Mouse (Mus musculus): ENCODE measurements around the gene Itga1. TPM values are rescaled to one million over a fixed set of nuclear protein-coding genes. Genes with fewer than 3 reads are reported as not detected.

Gene Itga1
- polyA plus RNA-seq, 1 experiment from 2014 or later: 32.2 TPM

DNA sequence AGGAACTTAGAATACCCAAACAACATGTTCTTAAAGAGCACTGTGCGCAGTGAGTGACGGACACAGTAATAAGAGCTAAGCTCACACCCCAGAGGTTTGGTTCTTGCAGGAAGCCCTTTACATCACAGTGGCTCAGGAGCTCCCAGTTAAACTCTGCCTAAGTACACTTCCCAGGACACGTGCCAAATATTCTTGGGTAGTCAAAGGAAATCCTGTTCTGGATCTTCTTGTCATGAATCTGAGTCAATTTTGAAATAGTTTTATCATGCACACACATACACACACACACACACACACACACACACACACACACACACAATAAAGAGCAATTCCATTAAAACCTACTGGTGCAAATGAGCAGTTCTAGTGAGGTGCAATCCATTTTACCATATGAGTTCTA lies 30.3 kb downstream of the Itga1 start:
- WGBS: 81% methylated on average over 3 of the region's 3 CpGs

DNA sequence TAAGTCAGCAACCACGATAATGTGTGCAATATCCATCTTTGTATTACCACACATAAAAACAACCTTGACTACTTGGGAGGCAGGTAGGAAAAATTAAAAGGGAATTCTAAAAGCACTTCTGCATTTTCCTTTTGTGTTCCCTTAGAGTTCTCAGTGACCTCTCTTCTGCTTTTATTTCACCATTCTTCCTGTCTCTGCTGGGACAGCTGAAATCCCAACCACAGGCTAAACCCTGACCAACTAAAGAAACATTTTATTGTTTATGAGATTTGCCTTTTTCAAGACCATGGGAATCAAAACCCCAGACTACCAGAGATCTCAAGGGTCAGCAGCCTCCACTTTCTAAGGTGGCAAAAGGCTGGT lies 33.8 kb downstream of the Itga1 start:
- H3K9ac ChIP-seq (replicated peaks; ENCODE audit: low read length): no peak overlapping the region
- no peaks in the 10 kb centered on the region for H3K27me3 ChIP-seq (ENCODE audit: insufficient read depth, low read length)
- H3K27ac ChIP-seq (ENCODE audit: low read length): peak overlapping the region; percentile 79
- no peaks in the 10 kb centered on the region for H3K36me3 ChIP-seq (ENCODE audit: insufficient read depth, low read length)
- 58% methylated on average over 1 of the region's 1 CpGs for WGBS
- H3K4me3 ChIP-seq (ENCODE audit: low read length): no peak overlapping the region
- H3K4me2 ChIP-seq (replicated peaks; ENCODE audit: low read depth, low read length): no peak overlapping the region
- H3K9me3 ChIP-seq (ENCODE audit: low read length): no peaks in the 10 kb centered on the region
- H3K4me1 ChIP-seq (ENCODE audit: insufficient read depth, low read length): peaks cover 26% of the 10 kb centered on the region
- ATAC-seq (ENCODE audit: low FRiP score, low TSS enrichment): peak; percentile 35; the same call in 1 of the 2 replicates

More for the DNA sequence above, 30.3 kb downstream of the Itga1 start:
- no peak for ATAC-seq (ENCODE audit: low FRiP score, low TSS enrichment)
- H3K27me3 ChIP-seq (ENCODE audit: insufficient read depth, low read length): no peaks in the 10 kb centered on the region
- H3K4me1 ChIP-seq (ENCODE audit: insufficient read depth, low read length): peaks cover 22% of the 10 kb centered on the region
- no peak overlapping the region for H3K4me2 ChIP-seq (replicated peaks; ENCODE audit: low read depth, low read length)
- H3K4me3 ChIP-seq (ENCODE audit: low read length): no peak overlapping the region
- H3K9ac ChIP-seq (replicated peaks; ENCODE audit: low read length): no peak overlapping the region
- no peaks in the 10 kb centered on the region for H3K36me3 ChIP-seq (ENCODE audit: insufficient read depth, low read length)
- H3K27ac ChIP-seq (ENCODE audit: low read length): no peak overlapping the region
- no peaks in the 10 kb centered on the region for H3K9me3 ChIP-seq (ENCODE audit: low read length)

DNA sequence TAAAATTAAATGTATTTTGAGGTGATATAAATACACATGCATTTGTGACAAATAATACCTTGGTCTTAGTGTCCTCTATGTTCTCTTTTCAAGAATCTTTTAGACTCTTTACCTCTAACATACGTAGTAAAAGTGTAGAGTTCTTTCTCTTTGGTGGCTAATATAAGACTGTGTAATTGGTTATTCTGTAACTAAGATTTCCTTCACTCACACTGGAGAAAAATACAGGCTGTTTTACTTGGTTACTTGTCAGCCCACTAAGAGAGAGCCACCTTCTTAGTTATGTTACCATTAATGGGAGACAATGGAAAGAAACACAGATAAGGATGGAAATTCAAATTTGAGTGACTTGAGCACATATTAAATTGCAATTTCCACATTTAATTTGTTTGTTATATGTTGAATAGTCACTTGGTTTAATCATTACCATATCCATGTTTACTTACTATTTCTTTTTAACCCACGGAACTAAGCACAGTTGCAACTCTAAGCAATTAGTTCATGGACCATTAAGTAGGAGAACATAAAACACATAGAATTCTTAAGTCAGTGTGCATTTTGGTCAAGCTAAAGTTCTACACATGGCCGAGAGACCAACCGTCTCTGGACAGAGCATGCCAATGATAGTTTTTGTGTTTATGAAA lies 34.3 kb downstream of the Itga1 start:
- Histone ChIP-seq H3K27ac (ENCODE audit: low read length) (peak overlapping the region; percentile 79), H3K36me3 (ENCODE audit: insufficient read depth, low read length) (no peaks in the 10 kb centered on the region), H3K4me3 (ENCODE audit: low read length) (no peak overlapping the region), H3K9ac (replicated peaks; ENCODE audit: low read length) (no peak overlapping the region), H3K4me2 (replicated peaks; ENCODE audit: low read depth, low read length) (no peak overlapping the region), H3K4me1 (ENCODE audit: insufficient read depth, low read length) (peaks cover 22% of the 10 kb centered on the region), H3K9me3 (ENCODE audit: low read length) (no peaks in the 10 kb centered on the region), H3K27me3 (ENCODE audit: insufficient read depth, low read length) (no peaks in the 10 kb centered on the region)
- peak; percentile 88 for ATAC-seq (ENCODE audit: low FRiP score, low TSS enrichment)
- 59% methylated on average over 4 of the region's 4 CpGs for WGBS

DNA sequence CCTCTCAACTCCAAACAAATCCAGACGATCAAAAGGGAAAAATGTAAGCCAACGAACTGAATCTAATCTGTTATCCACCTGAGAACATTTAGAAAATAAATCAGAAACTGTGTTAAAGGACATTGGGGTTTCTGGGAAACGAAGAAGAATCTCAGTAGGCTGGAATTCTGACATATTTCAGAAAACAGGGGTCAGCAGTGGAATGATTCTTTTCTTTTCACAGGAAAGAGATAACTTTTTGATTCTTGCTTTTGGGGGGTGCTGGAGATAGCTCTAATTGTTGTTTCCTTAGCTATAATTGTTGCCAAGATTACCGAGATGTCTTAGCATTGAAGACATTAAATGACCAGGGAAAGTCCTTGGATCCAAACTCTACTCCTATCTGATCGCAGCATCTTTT lies 44.2 kb downstream of the Itga1 start:
- Histone ChIP-seq H3K4me1 (ENCODE audit: insufficient read depth, low read length) (peaks cover 17% of the 10 kb centered on the region), H3K4me3 (ENCODE audit: low read length) (no peak overlapping the region), H3K27me3 (ENCODE audit: insufficient read depth, low read length) (no peaks in the 10 kb centered on the region), H3K36me3 (ENCODE audit: insufficient read depth, low read length) (no peaks in the 10 kb centered on the region), H3K27ac (ENCODE audit: low read length) (no peak overlapping the region), H3K9ac (replicated peaks; ENCODE audit: low read length) (no peak overlapping the region), H3K4me2 (replicated peaks; ENCODE audit: low read depth, low read length) (no peak overlapping the region), H3K9me3 (ENCODE audit: low read length) (no peaks in the 10 kb centered on the region)
- no peak for ATAC-seq (ENCODE audit: low FRiP score, low TSS enrichment)
- 78% methylated on average over 5 of the region's 5 CpGs for WGBS

DNA sequence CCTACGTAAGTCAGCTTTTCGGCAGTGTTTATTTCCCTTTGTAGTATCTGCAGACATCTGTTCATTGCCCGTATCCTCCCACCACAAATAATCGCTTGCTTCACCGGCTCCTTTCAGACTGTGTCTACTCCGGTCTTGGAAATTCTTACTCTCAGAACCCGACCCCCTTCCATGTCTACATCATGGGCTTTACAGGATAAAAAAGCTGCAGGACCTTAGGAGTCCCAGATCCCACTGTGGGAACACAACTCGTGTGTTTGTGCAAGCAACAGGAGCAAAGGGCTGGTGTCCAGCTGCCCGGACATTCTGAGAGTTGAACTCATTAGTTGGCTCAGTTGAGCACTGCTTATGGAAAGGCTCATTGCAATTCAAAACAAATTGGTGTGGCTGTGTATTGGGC lies 47.0 kb downstream of the Itga1 start:
- Histone ChIP-seq H3K27me3 (ENCODE audit: insufficient read depth, low read length) (no peaks in the 10 kb centered on the region), H3K27ac (ENCODE audit: low read length) (peak overlapping the region; percentile 14; the same call in 1 of the 2 replicates), H3K36me3 (ENCODE audit: insufficient read depth, low read length) (no peaks in the 10 kb centered on the region), H3K4me2 (replicated peaks; ENCODE audit: low read depth, low read length) (peak overlapping the region; percentile 43), H3K4me1 (ENCODE audit: insufficient read depth, low read length) (peaks cover 22% of the 10 kb centered on the region), H3K4me3 (ENCODE audit: low read length) (peak overlapping the region; percentile 4; the same call in 1 of the 2 replicates), H3K9me3 (ENCODE audit: low read length) (no peaks in the 10 kb centered on the region), H3K9ac (replicated peaks; ENCODE audit: low read length) (no peak overlapping the region; the same call in 1 of the 2 replicates)
- WGBS: 4% methylated on average over 9 of the region's 9 CpGs
- ATAC-seq (ENCODE audit: low FRiP score, low TSS enrichment): peak; percentile 83

DNA sequence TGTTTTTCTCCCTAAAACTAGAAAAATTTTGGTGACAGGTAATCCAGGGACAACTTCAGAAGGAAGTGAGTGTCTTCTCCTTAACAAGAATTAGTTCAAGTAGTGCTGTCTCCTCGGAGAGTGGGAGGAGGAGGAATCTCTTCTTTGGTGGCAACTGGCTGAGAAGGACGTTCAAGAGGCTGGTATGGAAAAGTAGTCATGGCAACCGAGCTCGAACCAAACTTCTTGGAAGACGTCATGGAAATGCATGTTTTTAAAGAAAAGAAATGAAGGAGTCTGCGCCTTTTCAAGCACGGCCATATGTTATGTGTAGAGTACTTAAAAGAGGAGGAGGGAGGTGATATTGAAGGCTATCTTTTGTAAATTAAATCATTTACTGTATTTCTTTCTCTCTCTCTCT lies 49.2 kb downstream of the Itga1 start:
- no peaks in the 10 kb centered on the region for H3K9me3 ChIP-seq (ENCODE audit: low read length)
- H3K4me2 ChIP-seq (replicated peaks; ENCODE audit: low read depth, low read length): peak overlapping the region; percentile 34
- H3K36me3 ChIP-seq (ENCODE audit: insufficient read depth, low read length): no peaks in the 10 kb centered on the region
- ATAC-seq (ENCODE audit: low FRiP score, low TSS enrichment): no peak
- H3K4me3 ChIP-seq (ENCODE audit: low read length): no peak overlapping the region
- no peak overlapping the region for H3K9ac ChIP-seq (replicated peaks; ENCODE audit: low read length)
- no peak overlapping the region for H3K27ac ChIP-seq (ENCODE audit: low read length)
- H3K27me3 ChIP-seq (ENCODE audit: insufficient read depth, low read length): no peaks in the 10 kb centered on the region
- WGBS: 80% methylated on average over 7 of the region's 7 CpGs
- peaks cover 22% of the 10 kb centered on the region for H3K4me1 ChIP-seq (ENCODE audit: insufficient read depth, low read length)

DNA sequence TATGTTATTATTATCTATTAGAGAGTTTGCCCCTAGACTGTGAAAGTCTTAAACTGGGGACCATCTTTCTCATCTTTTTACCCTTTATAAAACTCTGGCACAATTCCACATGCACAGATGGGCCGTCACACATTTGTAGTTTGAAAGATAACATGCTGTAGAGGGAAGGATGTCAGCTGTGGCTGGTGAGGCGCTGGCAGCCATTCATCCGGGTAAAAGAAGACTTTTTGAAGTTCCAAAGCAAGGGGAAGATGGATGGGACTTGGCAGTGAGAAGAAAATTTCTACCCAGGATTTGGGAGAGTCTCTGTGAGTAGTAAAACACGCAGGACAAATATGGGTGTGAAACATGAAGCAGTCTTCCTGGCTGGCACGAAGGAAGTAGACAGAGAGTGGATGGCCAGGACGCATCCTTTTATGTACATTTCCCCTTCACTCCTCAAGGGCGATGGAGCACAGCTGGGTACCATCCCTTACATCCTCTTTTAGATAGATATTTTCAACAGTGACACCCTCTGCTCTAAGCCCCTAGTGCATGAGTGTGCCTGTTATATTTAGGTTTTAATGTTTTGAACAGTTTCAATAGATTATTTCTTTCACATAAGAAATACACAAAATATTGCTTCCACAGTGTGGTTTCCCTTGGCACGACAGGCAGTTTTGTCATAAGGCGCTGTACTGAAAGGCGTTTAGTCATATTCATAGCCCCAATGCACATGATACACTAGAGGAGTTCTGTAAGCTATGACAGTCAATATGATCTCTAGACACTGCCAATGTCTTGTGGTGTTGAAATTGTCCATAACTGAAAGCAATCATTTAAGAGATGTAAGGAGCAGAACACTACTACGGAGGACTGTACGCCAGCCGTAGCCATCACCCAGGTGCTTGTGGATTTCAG lies 50.9 kb downstream of the Itga1 start:
- ATAC-seq (ENCODE audit: low FRiP score, low TSS enrichment): 0 out of 2 replicates have a peak, but pooled peaks have one; percentile 49
- no peak overlapping the region for H3K4me3 ChIP-seq (ENCODE audit: low read length)
- H3K9ac ChIP-seq (replicated peaks; ENCODE audit: low read length): no peak overlapping the region
- no peak overlapping the region for H3K27ac ChIP-seq (ENCODE audit: low read length)
- H3K4me2 ChIP-seq (replicated peaks; ENCODE audit: low read depth, low read length): no peak overlapping the region
- 64% methylated on average over 13 of the region's 13 CpGs for WGBS
- no peaks in the 10 kb centered on the region for H3K36me3 ChIP-seq (ENCODE audit: insufficient read depth, low read length)
- H3K4me1 ChIP-seq (ENCODE audit: insufficient read depth, low read length): peaks cover 22% of the 10 kb centered on the region
- H3K27me3 ChIP-seq (ENCODE audit: insufficient read depth, low read length): no peaks in the 10 kb centered on the region
- H3K9me3 ChIP-seq (ENCODE audit: low read length): no peaks in the 10 kb centered on the region

DNA sequence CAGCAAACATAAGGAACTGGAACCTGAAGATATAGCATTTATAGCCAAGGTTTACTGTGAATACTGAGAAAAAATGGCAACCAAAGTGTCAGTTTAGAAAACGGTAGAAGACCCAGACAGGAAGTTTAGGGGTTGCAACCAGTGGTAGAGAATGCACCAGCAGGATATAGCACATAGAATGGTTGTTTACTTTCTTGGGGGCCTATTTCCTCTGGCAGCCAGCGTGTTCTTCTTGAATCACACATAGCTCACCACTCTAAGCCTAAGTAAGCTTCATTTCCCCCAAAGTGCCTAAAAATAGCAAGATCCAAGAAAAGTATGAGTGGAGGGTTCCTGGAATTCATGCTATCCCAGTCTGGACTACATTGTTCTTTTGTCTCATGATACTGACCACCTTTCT lies 59.1 kb downstream of the Itga1 start:
- no peak overlapping the region for H3K4me3 ChIP-seq (ENCODE audit: low read length)
- WGBS: 46% methylated on average over 2 of the region's 2 CpGs
- ATAC-seq (ENCODE audit: low FRiP score, low TSS enrichment): no peak
- H3K4me2 ChIP-seq (replicated peaks; ENCODE audit: low read depth, low read length): no peak overlapping the region
- H3K27me3 ChIP-seq (ENCODE audit: insufficient read depth, low read length): no peaks in the 10 kb centered on the region
- H3K4me1 ChIP-seq (ENCODE audit: insufficient read depth, low read length): 0 out of 2 replicates have a peak, but pooled peaks cover 2% of the 10 kb centered on the region
- no peaks in the 10 kb centered on the region for H3K9me3 ChIP-seq (ENCODE audit: low read length)
- H3K27ac ChIP-seq (ENCODE audit: low read length): no peak overlapping the region
- H3K36me3 ChIP-seq (ENCODE audit: insufficient read depth, low read length): no peaks in the 10 kb centered on the region
- no peak overlapping the region for H3K9ac ChIP-seq (replicated peaks; ENCODE audit: low read length)

DNA sequence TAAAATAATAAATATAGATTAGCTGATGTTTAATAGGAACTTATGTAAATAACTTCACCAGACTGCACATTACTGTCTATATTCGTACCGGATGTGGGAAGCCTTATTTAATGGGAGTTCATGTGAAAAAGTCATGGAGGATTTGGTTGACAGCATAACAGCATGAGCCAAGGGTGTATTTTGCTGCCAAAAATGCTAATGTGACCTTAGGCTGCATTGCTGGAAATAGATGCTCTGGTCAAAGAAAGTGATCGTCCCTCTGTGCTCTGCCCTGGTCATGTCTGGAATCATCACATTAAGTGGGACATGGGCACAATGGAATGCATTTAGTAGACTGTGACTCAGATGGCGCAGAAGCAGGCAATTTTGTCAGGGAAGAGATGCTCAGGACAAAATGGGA lies 64.5 kb downstream of the Itga1 start:
- WGBS: 74% methylated on average over 4 of the region's 4 CpGs
- Histone ChIP-seq H3K27me3 (ENCODE audit: insufficient read depth, low read length) (no peaks in the 10 kb centered on the region), H3K9ac (replicated peaks; ENCODE audit: low read length) (no peak overlapping the region), H3K4me2 (replicated peaks; ENCODE audit: low read depth, low read length) (no peak overlapping the region), H3K4me3 (ENCODE audit: low read length) (no peak overlapping the region), H3K4me1 (ENCODE audit: insufficient read depth, low read length) (peaks cover 11% of the 10 kb centered on the region), H3K9me3 (ENCODE audit: low read length) (no peaks in the 10 kb centered on the region), H3K36me3 (ENCODE audit: insufficient read depth, low read length) (no peaks in the 10 kb centered on the region), H3K27ac (ENCODE audit: low read length) (peak overlapping the region; percentile 29; the same call in 1 of the 2 replicates)
- no peak for ATAC-seq (ENCODE audit: low FRiP score, low TSS enrichment)

DNA sequence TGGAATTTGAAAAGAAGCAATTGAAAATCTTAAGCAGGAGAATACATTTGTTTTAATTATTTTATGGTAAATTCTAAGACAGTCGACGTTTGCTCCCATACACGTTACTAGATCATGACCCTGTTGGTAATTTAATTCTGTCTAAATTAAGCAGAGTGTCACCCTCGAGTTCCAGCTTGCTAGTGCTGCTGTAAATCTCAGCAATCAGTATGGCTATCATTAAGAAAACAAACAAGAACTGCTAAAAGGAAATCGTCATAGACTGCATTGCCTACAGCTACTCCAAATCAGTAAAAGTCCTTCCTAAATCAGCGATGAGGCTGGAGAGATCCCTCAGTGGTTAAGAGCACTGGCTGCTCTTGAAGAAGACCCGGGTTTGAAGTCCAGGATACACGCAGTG lies 66.4 kb downstream of the Itga1 start:
- 34% methylated on average over 8 of the region's 8 CpGs for WGBS
- H3K4me3 ChIP-seq (ENCODE audit: low read length): no peak overlapping the region
- H3K27me3 ChIP-seq (ENCODE audit: insufficient read depth, low read length): no peaks in the 10 kb centered on the region
- no peak overlapping the region for H3K4me2 ChIP-seq (replicated peaks; ENCODE audit: low read depth, low read length)
- H3K9ac ChIP-seq (replicated peaks; ENCODE audit: low read length): no peak overlapping the region
- peaks cover 9% of the 10 kb centered on the region for H3K4me1 ChIP-seq (ENCODE audit: insufficient read depth, low read length)
- no peaks in the 10 kb centered on the region for H3K36me3 ChIP-seq (ENCODE audit: insufficient read depth, low read length)
- no peak overlapping the region for H3K27ac ChIP-seq (ENCODE audit: low read length)
- peak; percentile 50; the same call in 1 of the 2 replicates for ATAC-seq (ENCODE audit: low FRiP score, low TSS enrichment)
- H3K9me3 ChIP-seq (ENCODE audit: low read length): no peaks in the 10 kb centered on the region
